Mouse (Mus musculus) brain, embryonic 14.5 days (tissue): Measurements from ENCODE around the gene Sp3.

ENCODE experiments used
- CTCF ChIP-seq: fragments of 200-500 bp; IDR thresholded peaks from 2 replicates; pipeline ENCODE4 v1.5.1; 2012; ENCODE audit warnings: inconsistent platforms, mild to moderate bottlenecking, moderate library complexity, borderline replicate concordance; ENCODE audit not compliant: insufficient read depth, insufficient read length; ENCODE audit errors: extremely low read depth
- POLR2A ChIP-seq: fragments of 200-500 bp; IDR thresholded peaks from 2 replicates; pipeline ENCODE4 v1.6.1; 2012; ENCODE audit warnings: mild to moderate bottlenecking, inconsistent platforms, borderline replicate concordance; ENCODE audit not compliant: poor library complexity, insufficient read depth, insufficient read length, severe bottlenecking; ENCODE audit errors: extremely low read depth

- TF ChIP-seq POLR2A = no peak
- no peak for TF ChIP-seq CTCF
Observed at GRCm38 (mm10) chr2:72924981-72925380, 55.3 kb downstream of the Sp3 start.
